Mouse (Mus musculus): ENCODE measurements around the gene Gm49387. TPM values are rescaled to one million over a fixed set of nuclear protein-coding genes. Genes with fewer than 3 reads are reported as not detected.

The Gm49387 gene
- polyA plus RNA-seq, 1 experiment from 2014 or later: 0.84 TPM

DNA sequence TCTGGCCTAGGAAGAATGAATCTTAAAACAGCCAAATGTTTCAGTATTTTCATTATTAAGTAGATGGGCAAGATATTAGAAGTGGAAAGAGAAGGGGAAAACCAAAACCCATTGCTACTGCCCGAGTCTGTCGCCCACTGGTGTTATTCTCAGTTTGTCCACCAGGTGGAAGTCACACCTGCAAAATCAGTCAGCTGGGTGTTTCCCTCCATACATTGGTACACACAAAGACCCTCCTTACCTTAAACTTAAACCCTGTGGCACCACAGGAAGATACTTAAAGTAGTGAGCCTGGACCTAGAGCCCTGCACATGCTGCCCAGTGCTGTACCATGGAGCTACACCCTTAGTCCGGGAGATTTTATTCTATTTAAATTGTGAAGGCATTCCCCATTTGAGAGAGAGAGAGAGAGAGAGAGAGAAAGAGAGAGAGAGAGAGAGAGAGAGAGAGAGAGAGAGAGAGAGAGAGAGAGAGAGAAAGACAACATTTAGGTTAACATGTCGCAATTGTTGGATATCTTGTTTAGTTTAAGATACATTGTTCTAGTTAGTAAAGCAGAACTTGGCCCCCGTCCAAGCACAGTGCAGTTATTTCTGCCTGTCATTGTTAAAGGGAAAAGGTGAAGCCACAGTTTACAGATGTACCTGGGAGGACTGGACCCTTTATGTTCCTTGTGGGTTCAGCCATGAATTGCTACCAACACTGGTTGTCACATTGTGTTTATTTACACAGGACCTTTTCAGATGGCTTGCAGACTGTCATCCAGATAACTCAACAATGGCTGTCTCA lies 16.4 kb upstream of the Gm49387 start:
- Histone ChIP-seq H3K9ac (ENCODE audit: low read depth, low read length) (no peak overlapping the region), H3K4me2 (no peak overlapping the region), H3K27me3 (ENCODE audit: control insufficient read depth, insufficient read depth, low read length) (no peaks in the 10 kb centered on the region), H3K4me1 (ENCODE audit: control insufficient read depth, insufficient read depth, low read length) (peaks cover 30% of the 10 kb centered on the region), H3K36me3 (ENCODE audit: control insufficient read depth, insufficient read depth, low read length) (no peaks in the 10 kb centered on the region), H3K9me3 (replicated peaks; ENCODE audit: control insufficient read depth, low read length) (no peaks in the 10 kb centered on the region), H3K4me3 (ENCODE audit: low read depth, low read length) (no peak overlapping the region), H3K27ac (ENCODE audit: low read depth, low read length) (no peak overlapping the region)
- WGBS (ENCODE audit: insufficient replicate concordance): 39% methylated on average over 5 of the region's 5 CpGs
- no peak for ATAC-seq (replicated peaks; ENCODE audit: insufficient number of reproducible peaks, low FRiP score, low TSS enrichment)

DNA sequence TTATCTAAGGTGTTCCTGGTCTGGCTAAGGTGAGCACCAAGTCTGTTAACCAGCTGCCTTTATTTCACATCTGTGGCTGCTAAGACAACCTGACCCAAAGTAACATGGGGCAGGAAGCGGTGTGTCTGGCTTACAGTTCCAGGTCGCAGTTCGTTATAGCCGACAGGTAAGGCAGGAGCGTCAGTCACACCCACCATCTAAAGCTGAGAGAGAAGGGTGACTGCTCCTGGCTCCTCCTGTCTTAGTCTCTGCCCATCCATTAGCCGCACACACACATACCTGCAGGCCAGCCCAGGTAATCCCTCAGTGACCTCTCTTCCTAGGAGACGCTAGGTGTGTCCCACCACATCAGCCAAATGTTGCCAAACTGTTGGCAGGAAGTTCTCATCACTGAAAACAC lies 15.7 kb upstream of the Gm49387 start:
- Histone ChIP-seq H3K9me3 (replicated peaks; ENCODE audit: control insufficient read depth, low read length) (no peaks in the 10 kb centered on the region), H3K9ac (ENCODE audit: low read depth, low read length) (no peak overlapping the region), H3K4me2 (no peak overlapping the region), H3K4me1 (ENCODE audit: control insufficient read depth, insufficient read depth, low read length) (peaks cover 29% of the 10 kb centered on the region), H3K36me3 (ENCODE audit: control insufficient read depth, insufficient read depth, low read length) (no peaks in the 10 kb centered on the region), H3K27ac (ENCODE audit: low read depth, low read length) (no peak overlapping the region), H3K4me3 (ENCODE audit: low read depth, low read length) (no peak overlapping the region), H3K27me3 (ENCODE audit: control insufficient read depth, insufficient read depth, low read length) (no peaks in the 10 kb centered on the region)
- 60% methylated on average over 7 of the region's 7 CpGs for WGBS (ENCODE audit: insufficient replicate concordance)
- ATAC-seq (replicated peaks; ENCODE audit: insufficient number of reproducible peaks, low FRiP score, low TSS enrichment): no peak

DNA sequence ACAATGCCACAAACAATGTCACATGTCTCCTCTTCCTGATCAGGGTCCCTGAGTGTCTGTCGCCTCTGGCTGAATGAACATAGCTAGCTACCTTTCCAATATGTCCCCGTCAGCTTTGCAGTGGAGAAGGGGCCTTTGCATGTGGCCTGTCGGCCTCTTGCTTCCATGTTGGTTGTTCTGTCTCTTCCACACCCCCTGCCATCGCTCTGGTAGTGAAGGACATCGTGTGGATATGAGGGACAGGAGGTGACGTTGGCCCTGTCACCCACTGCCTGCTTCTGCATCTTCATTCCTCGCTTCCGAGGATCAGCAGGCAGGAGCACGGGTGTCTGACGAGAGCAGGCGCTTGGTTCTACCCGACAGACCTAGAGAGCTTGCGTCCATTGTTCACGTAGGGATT lies 14.7 kb upstream of the Gm49387 start:
- Histone ChIP-seq H3K9me3 (replicated peaks; ENCODE audit: control insufficient read depth, low read length) (no peaks in the 10 kb centered on the region), H3K4me2 (no peak overlapping the region), H3K27me3 (ENCODE audit: control insufficient read depth, insufficient read depth, low read length) (no peaks in the 10 kb centered on the region), H3K36me3 (ENCODE audit: control insufficient read depth, insufficient read depth, low read length) (no peaks in the 10 kb centered on the region), H3K4me3 (ENCODE audit: low read depth, low read length) (no peak overlapping the region), H3K9ac (ENCODE audit: low read depth, low read length) (no peak overlapping the region), H3K27ac (ENCODE audit: low read depth, low read length) (no peak overlapping the region), H3K4me1 (ENCODE audit: control insufficient read depth, insufficient read depth, low read length) (peaks cover 32% of the 10 kb centered on the region)
- 78% methylated on average over 14 of the region's 14 CpGs for WGBS (ENCODE audit: insufficient replicate concordance)
- ATAC-seq (replicated peaks; ENCODE audit: insufficient number of reproducible peaks, low FRiP score, low TSS enrichment): no peak

DNA sequence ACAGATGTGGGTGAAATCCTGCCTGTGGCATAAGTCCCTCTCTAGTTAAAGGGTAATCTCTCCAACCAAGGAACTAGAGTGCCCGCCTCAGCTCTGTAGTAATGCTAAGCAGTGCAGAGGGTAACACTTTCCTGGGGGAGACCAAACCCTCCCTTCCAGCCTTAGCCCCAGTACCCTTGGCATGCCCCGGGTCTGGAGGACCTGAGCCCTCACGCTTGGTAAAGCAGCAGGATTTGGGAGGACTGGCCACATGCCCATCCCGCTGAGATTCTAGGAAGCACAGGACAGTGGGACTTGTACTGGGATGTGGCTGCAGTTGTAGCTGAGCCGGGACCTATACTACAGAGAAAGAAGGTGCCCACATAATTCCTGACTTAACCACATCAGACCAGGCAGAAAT lies 14.1 kb upstream of the Gm49387 start:
- H3K36me3 ChIP-seq (ENCODE audit: control insufficient read depth, insufficient read depth, low read length): no peaks in the 10 kb centered on the region
- no peak overlapping the region for H3K27ac ChIP-seq (ENCODE audit: low read depth, low read length)
- WGBS (ENCODE audit: insufficient replicate concordance): 89% methylated on average over 5 of the region's 5 CpGs
- no peak overlapping the region for H3K9ac ChIP-seq (ENCODE audit: low read depth, low read length)
- no peak overlapping the region for H3K4me2 ChIP-seq
- ATAC-seq (replicated peaks; ENCODE audit: insufficient number of reproducible peaks, low FRiP score, low TSS enrichment): no peak
- no peaks in the 10 kb centered on the region for H3K27me3 ChIP-seq (ENCODE audit: control insufficient read depth, insufficient read depth, low read length)
- H3K4me3 ChIP-seq (ENCODE audit: low read depth, low read length): no peak overlapping the region
- H3K9me3 ChIP-seq (replicated peaks; ENCODE audit: control insufficient read depth, low read length): no peaks in the 10 kb centered on the region
- H3K4me1 ChIP-seq (ENCODE audit: control insufficient read depth, insufficient read depth, low read length): peaks cover 31% of the 10 kb centered on the region

DNA sequence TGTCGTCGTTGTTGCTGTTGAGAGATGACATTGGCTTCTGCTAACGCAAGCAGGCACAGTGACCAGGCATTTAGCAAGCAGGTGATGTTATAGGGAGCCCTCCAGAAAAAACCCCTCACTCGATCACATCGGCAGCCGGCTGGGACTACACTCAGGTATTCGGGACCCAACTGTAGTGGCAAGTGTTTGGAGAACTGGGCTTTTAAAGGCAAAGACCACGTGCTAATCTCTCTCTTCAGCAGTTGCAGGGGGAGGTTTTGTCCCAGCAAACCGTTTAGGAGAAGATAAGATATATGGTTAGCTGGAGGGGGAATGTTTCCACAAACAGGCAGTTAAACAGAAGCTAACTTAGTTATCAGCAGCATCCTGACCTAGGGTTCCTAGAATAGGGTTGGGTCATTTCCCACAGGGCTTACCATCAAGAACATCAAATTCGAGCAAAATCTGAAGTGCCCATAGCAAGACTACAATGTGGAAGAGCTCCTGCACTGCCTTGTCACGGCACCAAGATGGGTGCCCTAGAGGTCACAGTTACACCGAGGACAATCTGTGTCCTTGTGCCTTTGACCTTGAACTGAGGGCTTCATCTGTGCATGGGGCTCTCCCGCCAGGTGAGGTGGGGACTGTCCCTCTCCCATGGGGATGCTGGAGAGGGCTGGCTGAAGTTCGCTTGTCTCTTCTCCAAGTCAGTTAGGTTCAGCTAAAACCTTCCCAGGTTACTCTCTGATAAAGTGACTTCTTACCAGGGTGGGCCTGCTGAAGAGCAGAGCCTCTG lies 12.6 kb upstream of the Gm49387 start:
- 55% methylated on average over 14 of the region's 14 CpGs for WGBS (ENCODE audit: insufficient replicate concordance)
- Histone ChIP-seq H3K27ac (ENCODE audit: low read depth, low read length) (no peak overlapping the region), H3K27me3 (ENCODE audit: control insufficient read depth, insufficient read depth, low read length) (no peaks in the 10 kb centered on the region), H3K4me1 (ENCODE audit: control insufficient read depth, insufficient read depth, low read length) (peaks cover 22% of the 10 kb centered on the region), H3K4me2 (no peak overlapping the region), H3K36me3 (ENCODE audit: control insufficient read depth, insufficient read depth, low read length) (no peaks in the 10 kb centered on the region), H3K4me3 (ENCODE audit: low read depth, low read length) (no peak overlapping the region), H3K9me3 (replicated peaks; ENCODE audit: control insufficient read depth, low read length) (no peaks in the 10 kb centered on the region), H3K9ac (ENCODE audit: low read depth, low read length) (no peak overlapping the region)
- no peak for ATAC-seq (replicated peaks; ENCODE audit: insufficient number of reproducible peaks, low FRiP score, low TSS enrichment)

DNA sequence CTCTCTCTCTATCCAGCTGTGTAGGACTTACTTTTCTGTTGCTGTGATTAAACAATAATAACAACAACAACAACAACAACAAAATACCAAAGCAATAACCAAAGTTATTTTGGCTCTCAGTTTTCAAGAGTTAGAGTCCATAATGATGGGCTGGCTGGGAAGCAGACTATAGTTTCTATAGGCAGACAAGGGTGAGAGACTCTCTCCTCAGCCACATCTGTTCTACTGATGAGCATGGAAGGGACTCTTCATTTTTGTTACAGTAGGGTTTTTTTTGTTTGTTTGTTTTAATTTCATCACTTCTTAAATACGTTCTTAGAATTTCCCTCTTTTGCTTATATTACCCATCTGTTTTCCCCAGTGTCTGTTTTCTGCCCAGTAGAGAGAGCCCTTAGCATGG lies 11.9 kb upstream of the Gm49387 start:
- no peaks in the 10 kb centered on the region for H3K36me3 ChIP-seq (ENCODE audit: control insufficient read depth, insufficient read depth, low read length)
- H3K9me3 ChIP-seq (replicated peaks; ENCODE audit: control insufficient read depth, low read length): no peaks in the 10 kb centered on the region
- no peak overlapping the region for H3K4me3 ChIP-seq (ENCODE audit: low read depth, low read length)
- no peak overlapping the region for H3K27ac ChIP-seq (ENCODE audit: low read depth, low read length)
- ATAC-seq (replicated peaks; ENCODE audit: insufficient number of reproducible peaks, low FRiP score, low TSS enrichment): no peak
- H3K4me2 ChIP-seq: no peak overlapping the region
- 86% methylated on average over 1 of the region's 1 CpGs for WGBS (ENCODE audit: insufficient replicate concordance)
- H3K27me3 ChIP-seq (ENCODE audit: control insufficient read depth, insufficient read depth, low read length): no peaks in the 10 kb centered on the region
- H3K9ac ChIP-seq (ENCODE audit: low read depth, low read length): no peak overlapping the region
- peaks cover 22% of the 10 kb centered on the region for H3K4me1 ChIP-seq (ENCODE audit: control insufficient read depth, insufficient read depth, low read length)

DNA sequence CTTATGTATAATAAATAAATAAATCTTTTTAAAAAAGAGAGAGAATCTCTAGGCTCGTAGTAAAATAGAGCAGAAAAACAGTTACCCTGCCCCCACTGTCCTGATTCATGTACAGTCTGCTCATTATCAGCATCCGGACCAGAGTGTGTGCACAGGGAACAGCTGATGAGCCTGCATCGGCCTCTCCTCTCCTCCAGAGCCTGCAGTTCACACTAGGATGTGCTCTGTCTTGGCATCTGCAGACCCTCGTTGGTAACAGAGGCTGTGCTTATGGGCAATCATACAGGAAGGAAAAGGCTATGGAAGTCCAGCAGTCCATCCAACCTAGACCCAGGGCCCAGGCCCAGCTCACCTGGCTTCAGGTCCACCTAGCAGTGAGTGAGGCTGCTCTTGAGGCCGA lies 11.4 kb upstream of the Gm49387 start:
- H3K27ac ChIP-seq (ENCODE audit: low read depth, low read length): no peak overlapping the region
- H3K9ac ChIP-seq (ENCODE audit: low read depth, low read length): no peak overlapping the region
- H3K36me3 ChIP-seq (ENCODE audit: control insufficient read depth, insufficient read depth, low read length): no peaks in the 10 kb centered on the region
- WGBS (ENCODE audit: insufficient replicate concordance): 42% methylated on average over 5 of the region's 5 CpGs
- no peaks in the 10 kb centered on the region for H3K9me3 ChIP-seq (replicated peaks; ENCODE audit: control insufficient read depth, low read length)
- H3K4me3 ChIP-seq (ENCODE audit: low read depth, low read length): no peak overlapping the region
- H3K4me1 ChIP-seq (ENCODE audit: control insufficient read depth, insufficient read depth, low read length): peaks cover 19% of the 10 kb centered on the region
- no peaks in the 10 kb centered on the region for H3K27me3 ChIP-seq (ENCODE audit: control insufficient read depth, insufficient read depth, low read length)
- H3K4me2 ChIP-seq: no peak overlapping the region
- no peak for ATAC-seq (replicated peaks; ENCODE audit: insufficient number of reproducible peaks, low FRiP score, low TSS enrichment)

DNA sequence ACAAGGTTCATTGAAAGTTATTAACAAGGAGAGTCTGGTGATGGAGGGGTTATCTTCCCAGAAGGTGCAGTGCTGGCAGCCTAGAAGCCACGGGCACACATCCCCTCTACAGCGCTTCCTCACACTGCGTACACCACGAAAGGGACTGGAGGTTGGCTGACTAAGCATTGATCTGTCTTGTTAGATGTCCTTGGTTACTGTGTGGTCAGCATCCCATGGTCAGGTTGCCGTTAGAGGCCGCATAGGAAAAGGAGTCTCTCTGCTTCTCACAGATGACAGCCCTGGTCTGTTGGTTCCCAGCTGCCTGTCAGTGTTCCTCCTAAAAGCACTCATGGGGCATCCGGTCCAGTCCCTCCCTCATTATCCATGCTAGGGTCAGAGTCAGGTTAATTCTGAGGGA lies 10.5 kb upstream of the Gm49387 start:
- peaks cover 19% of the 10 kb centered on the region for H3K4me1 ChIP-seq (ENCODE audit: control insufficient read depth, insufficient read depth, low read length)
- no peak for ATAC-seq (replicated peaks; ENCODE audit: insufficient number of reproducible peaks, low FRiP score, low TSS enrichment)

More for the DNA sequence above, 10.5 kb upstream of the Gm49387 start:
- Histone ChIP-seq H3K9me3 (replicated peaks; ENCODE audit: control insufficient read depth, low read length) (no peaks in the 10 kb centered on the region), H3K9ac (ENCODE audit: low read depth, low read length) (no peak overlapping the region), H3K4me3 (ENCODE audit: low read depth, low read length) (no peak overlapping the region), H3K36me3 (ENCODE audit: control insufficient read depth, insufficient read depth, low read length) (no peaks in the 10 kb centered on the region), H3K27ac (ENCODE audit: low read depth, low read length) (no peak overlapping the region), H3K4me2 (no peak overlapping the region), H3K27me3 (ENCODE audit: control insufficient read depth, insufficient read depth, low read length) (no peaks in the 10 kb centered on the region)
- 58% methylated on average over 7 of the region's 7 CpGs for WGBS (ENCODE audit: insufficient replicate concordance)

Data from heart, embryonic 11.5 days (tissue).